Mouse (Mus musculus) inflammation-experienced regulatory T-cells, adult 6 months (primary cell): ENCODE data around the gene Hook1. TPM values are rescaled to one million over a fixed set of nuclear protein-coding genes. Genes with fewer than 3 reads are reported as not detected.
"Not testable (repeated sequence)": the region's sequence is repeated elsewhere in the genome, so short reads cannot be mapped to it uniquely, and the experiment has no call there.

Source experiments
- ATAC-seq: one replicate; pipeline ENCODE4 v1.8.0; 2017
- polyA plus RNA-seq, 3 experiments: library from polyadenylated mRNA; unstranded; fragments of 100-300 nt; shearing (Covaris generic); gene quantifications; one replicate each; pipeline ENCODE4 v1.2.1; 2017

The Hook1 gene
- 10 to 100 TPM in 1 of 3 experiments, 1 to 10 TPM in 2; 6.3 to 10.2 (median 8.2) TPM for polyA plus RNA-seq

DNA sequence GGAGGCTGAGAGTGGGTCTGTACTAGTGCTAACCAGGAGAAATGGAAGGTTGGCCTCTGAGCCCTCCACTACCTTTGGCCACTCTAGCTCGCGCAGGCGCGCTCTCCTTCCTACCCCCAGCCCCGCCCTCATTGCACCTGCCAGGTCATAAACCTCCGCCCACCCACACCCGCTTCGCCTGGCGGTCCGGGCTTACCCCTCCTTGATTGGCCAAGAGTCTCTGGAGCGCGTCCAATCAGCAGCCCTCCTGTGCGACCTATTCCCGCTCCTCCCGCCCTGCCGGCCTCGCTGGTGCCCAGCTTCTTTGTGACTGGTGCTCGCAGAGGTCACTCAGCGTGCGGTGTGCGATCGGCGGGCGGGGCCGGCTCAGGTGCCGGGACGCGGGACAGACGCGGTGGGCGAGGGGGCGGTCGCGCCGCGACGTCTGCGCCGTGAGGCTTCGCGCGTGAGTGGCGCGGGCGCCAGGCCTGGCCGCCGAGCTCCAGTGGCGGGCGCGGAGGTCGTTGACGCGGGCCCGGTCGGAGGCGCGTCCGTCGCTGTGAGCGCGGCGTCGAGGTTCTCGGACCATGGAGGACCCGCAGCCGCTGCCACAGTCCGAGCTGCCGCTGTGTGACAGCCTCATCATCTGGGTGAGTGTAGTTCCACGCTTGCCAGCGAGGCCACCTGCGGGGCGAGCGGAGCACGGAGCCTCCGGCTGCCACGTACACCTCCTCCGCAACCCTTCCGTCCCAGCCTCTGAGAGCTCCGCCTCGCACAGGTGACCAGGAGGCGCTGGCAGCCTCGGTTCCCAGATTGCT lies at the start of gene Hook1:
Gene Hook1 (plus strand): TSS at position 313 of the 797 bp plus-strand sequence.
- peak; percentile 98 for ATAC-seq

DNA sequence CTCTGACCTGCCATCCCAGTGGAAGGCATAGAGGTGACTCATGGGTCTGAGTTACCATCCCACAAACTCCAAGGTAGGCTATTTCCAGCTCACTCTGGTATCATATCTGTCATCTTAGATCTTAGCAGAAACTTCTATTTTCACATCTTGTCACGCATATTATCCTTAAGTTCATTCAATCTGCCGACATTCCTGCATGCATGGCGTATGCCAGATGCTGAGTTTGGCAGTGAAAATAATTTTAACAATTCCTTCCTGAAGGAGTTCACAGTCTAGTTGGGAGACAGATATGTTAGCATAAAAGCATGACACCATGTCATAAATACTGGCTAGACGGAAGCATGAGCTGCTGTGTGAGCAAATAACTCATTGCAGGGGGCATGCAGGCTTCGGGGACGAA lies 49.3 kb upstream of the Hook1 start:
- ATAC-seq: no peak

DNA sequence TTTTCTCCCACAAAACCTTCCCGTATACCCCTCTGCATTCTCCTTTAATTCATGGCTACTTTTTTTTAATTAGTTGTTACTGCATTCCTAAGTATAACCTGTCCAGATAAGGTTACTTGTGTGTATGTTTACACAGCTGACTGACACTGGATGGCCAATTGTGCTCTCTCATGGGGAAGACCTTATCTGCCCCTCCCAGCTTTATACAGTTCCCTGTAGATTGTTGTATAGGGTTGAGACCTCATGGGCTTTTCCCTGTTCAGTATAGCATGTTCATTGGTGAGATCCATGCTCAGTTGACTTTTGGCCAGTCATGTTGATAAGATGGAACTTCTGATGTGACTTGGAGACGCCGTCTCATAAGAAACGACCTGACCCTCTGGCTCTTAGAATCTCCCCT lies 46.6 kb upstream of the Hook1 start:
- no peak for ATAC-seq

GRCm38 (mm10) chr4:95924210-95925184 lies 42.5 kb upstream of the Hook1 start:
- ATAC-seq: peak; percentile 90

DNA sequence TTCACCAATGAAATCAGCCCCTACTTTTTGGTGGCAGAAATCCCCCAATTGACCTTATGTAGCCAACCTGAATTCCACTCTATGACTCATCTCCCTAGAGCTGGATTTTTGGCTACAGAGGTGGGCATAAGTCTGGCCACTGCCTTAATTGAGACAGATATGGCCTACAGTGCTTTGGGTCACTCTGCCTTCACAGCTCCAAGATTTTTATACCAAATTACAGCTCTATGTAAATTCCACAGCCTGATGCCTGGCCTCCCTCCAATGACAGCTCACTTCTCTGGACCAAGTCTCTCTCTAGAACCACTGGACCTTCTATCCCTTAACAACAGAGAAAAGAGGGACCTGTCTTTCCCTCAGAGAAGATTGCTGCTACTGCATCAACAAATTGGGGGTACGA lies 38.2 kb upstream of the Hook1 start:
- no peak for ATAC-seq

DNA sequence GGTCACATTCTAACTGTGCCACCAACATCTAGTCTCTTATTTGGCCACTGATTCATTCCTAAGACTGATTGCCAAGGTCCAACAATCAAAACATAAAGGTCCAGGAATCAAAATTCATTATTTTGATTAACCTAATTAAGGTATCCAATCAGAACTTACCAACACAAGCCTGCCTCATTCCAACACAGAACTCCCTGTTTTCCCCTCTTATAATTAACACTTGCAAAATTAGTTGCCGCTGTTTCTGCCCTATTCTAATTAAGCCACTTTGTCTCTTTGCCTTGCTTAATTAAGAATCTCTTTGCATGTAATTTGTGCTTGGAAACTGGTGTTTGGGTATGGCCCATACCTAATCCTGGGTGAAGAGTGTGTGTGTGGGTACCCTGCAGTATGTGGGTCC lies 37.1 kb upstream of the Hook1 start:
- no peak for ATAC-seq

DNA sequence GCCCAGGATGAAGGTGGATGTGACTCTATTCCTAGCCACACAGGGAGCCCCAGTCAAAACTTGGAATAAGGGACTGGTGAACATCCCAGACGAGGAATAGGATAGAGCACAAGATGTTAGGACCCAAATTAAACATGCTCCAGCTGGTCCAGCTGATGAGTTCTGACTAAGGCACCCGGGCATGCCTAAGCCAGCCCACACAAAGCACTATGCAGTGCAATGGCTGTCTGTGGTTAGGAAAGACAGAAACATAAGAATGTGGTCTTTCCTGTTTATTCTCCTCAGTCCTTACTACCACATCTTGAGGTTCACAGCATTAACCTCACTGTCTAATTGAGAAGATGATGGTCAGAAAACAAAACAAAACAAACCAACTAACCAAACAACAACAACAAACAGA lies 35.7 kb upstream of the Hook1 start:
- no peak for ATAC-seq

- no peak for ATAC-seq
Measured at GRCm38 (mm10) chr4:95933801-95934356, 33.2 kb upstream of the Hook1 start.

GRCm38 (mm10) chr4:95934384-95935035 lies 32.5 kb upstream of the Hook1 start:
- ATAC-seq: no peak

GRCm38 (mm10) chr4:95938701-95939100 lies 28.3 kb upstream of the Hook1 start:
- ATAC-seq: no peak

GRCm38 (mm10) chr4:95947896-95948295 lies 19.1 kb upstream of the Hook1 start:
- ATAC-seq: no peak

GRCm38 (mm10) chr4:95953328-95953727 lies 13.7 kb upstream of the Hook1 start:
- ATAC-seq: no peak

GRCm38 (mm10) chr4:95982221-95982620 lies 15.2 kb downstream of the Hook1 start:
- not testable (repeated sequence) for ATAC-seq

DNA sequence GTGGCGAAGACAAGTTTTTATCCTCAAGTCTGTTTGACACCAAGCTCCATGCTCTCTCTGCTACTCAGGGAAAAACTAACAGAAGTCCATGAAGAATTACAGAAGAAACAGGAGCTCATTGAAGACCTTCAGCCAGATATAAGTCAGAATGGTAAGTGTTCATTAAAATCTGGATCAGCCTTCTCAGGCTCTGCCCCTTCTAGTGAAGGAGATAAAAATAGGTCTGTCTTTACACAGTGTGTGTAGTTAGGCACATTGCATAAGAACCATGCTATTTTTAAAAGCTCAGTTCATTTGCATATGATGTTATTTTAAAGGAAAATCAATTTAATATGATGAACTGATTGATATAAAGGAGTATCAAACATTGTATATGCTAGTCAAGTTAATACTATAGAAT lies 49.8 kb downstream of the Hook1 start:
- ATAC-seq: no peak

GRCm38 (mm10) chr4:96022803-96023202 lies 55.8 kb downstream of the Hook1 start:
- ATAC-seq: no peak

DNA sequence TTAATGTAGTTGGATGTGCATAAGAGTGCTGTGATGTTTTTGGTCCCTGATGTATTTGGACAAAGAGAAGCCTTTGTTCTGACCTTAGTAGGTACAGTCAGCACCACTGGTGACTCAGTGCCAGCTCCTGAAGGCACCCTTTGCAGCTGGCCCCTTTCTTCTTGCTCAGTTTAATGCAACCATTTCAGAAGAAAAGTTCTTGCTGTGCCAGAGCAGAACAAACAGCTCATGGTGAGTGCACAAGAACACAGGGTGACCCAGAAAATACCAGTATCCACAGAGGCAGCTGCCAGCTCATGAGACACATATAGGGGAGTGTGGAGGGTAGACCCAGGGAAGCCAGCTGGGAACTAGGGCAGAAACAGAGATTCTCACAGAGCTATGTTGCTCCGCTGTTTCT lies 61.4 kb downstream of the Hook1 start:
- no peak for ATAC-seq

DNA sequence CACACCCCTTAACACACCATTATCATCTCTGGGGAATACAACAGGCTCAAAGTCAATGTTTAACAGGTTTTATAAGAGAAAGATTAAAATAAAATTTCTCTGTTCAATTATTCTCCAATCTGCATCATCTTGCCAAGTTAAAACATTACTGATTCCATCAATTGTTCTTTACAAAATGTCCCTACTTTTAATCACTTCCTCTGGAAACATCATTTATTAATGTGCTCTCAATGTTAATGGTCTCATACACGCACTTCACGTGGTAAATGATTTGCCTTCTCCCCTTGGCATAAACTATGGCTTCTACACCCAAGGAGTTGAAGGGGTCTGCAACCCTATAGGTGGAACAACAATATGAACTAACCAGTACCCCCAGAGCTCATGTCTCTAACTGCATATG lies 93.1 kb downstream of the Hook1 start:
- no peak for ATAC-seq

DNA sequence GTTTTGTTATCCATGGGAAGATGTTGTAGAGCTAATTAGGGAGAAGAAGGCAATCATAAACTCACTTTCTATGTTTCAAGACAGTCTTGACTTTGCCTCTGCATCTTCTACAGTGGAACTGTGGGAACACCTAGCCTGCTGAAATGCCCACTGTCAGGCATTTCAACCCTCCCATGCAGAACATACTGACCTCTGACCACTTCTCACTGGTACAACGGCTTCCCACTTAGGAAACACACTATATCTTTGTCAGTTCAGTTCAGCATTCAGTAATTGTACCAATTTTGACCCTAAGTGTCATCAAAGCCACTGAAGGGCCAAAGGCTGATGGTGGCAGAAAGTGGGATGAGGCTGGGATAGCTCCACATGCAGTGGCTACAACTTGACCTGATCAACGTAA lies 95.0 kb downstream of the Hook1 start:
- ATAC-seq: no peak
